Mouse (Mus musculus) ES-E14 (cell line): Measurements from ENCODE around the gene Rap1gap2. TPM values are rescaled to one million over a fixed set of nuclear protein-coding genes. Genes with fewer than 3 reads are reported as not detected.
A peak's percentile ranks its signal among the peaks of the same experiment; 100 is the strongest.

Experiments
- DNase-seq: peaks from one replicate; pipeline ENCODE4 v3.0.0-alpha.2; 2013; ENCODE audit warnings: low read depth, low spot score
- H3K27ac ChIP-seq: 2 replicates; pipeline ENCODE4 v1.5.1; 2012; ENCODE audit warnings: low read depth, mild to moderate bottlenecking, low read length, moderate library complexity, mixed read lengths; ENCODE audit not compliant: poor library complexity, insufficient read depth, severe bottlenecking
- H3K36me3 ChIP-seq: 2 replicates; pipeline ENCODE4 v1.6.1; 2012; ENCODE audit warnings: mild to moderate bottlenecking, low read length, moderate library complexity, mixed read lengths; ENCODE audit not compliant: control insufficient read depth, poor library complexity, insufficient read depth, severe bottlenecking
- H3K4me1 ChIP-seq, 2 experiments: fragments of 150-350 bp in 1 of 2; sonication (generic) in 1 of 2; 2 replicates each; pipeline ENCODE4 v1.6.1; 2012; ENCODE audit warnings: low read length in 2 of 2, mild to moderate bottlenecking in 1 of 2, mixed read lengths in 1 of 2; ENCODE audit not compliant: control insufficient read depth in 2 of 2, insufficient read depth in 2 of 2, poor library complexity in 1 of 2
- H3K4me3 ChIP-seq, 2 experiments: fragments of 150-350 bp in 1 of 2; sonication (generic) in 1 of 2; 2 replicates each; pipeline ENCODE4 v1.5.1; 2012; ENCODE audit warnings: low read length in 2 of 2, low read depth in 1 of 2, mild to moderate bottlenecking in 1 of 2, mixed read lengths in 1 of 2; ENCODE audit not compliant: insufficient read depth in 1 of 2, poor library complexity in 1 of 2, severe bottlenecking in 1 of 2
- H3K9ac ChIP-seq: 2 replicates; pipeline ENCODE4 v1.6.1; 2012; ENCODE audit warnings: low read depth, mild to moderate bottlenecking, low read length, mixed read lengths; ENCODE audit not compliant: poor library complexity, insufficient read depth, severe bottlenecking
- H3K9me3 ChIP-seq: fragments of 150-350 bp; sonication (generic); 2 replicates; pipeline ENCODE4 v1.6.1; 2012; ENCODE audit warnings: low read depth, mild to moderate bottlenecking, low read length; ENCODE audit not compliant: control insufficient read depth, insufficient read depth
- CHD2 ChIP-seq: IDR thresholded peaks from 2 replicates; pipeline ENCODE4 v1.6.1; 2014; ENCODE audit warnings: mild to moderate bottlenecking, low read depth, low read length, inconsistent platforms
- HCFC1 ChIP-seq: IDR thresholded peaks from 2 replicates; pipeline ENCODE4 v1.6.1; 2012; ENCODE audit warnings: low read length, inconsistent platforms, borderline replicate concordance; ENCODE audit not compliant: insufficient read depth
- MAFK ChIP-seq: IDR thresholded peaks from 2 replicates; pipeline ENCODE4 v1.6.1; 2014; ENCODE audit warnings: mild to moderate bottlenecking, low read depth, low read length, inconsistent platforms; ENCODE audit not compliant: insufficient read depth
- ZC3H11A ChIP-seq: IDR thresholded peaks from 2 replicates; pipeline ENCODE4 v1.6.1; 2012; ENCODE audit warnings: low read depth, mild to moderate bottlenecking, inconsistent platforms, low read length, borderline replicate concordance
- ZNF384 ChIP-seq: IDR thresholded peaks from 2 replicates; pipeline ENCODE4 v1.6.1; 2012; ENCODE audit warnings: low read depth, low read length, inconsistent platforms
- in situ Hi-C, 2 experiments: fragments of 600-800 bp; cut with MboI; formaldehyde crosslinking; loops; one replicate each; pipeline ENCODE4 v1.15.1; 2025; ENCODE audit warnings: low sequenced_read_pairs in 2 of 2, inconsistent platforms in 1 of 2; ENCODE audit not compliant: unreplicated experiment in 2 of 2
- total RNA-seq: library from RNA; depleted of rRNA; stranded (reverse); fragments of 300-350 nt; gene quantifications from 2 replicates; pipeline ENCODE4 v1.2.3, GENCODE M21; 2012

The Rap1gap2 gene
- total RNA-seq, 1 experiment = 2.7 TPM

DNA sequence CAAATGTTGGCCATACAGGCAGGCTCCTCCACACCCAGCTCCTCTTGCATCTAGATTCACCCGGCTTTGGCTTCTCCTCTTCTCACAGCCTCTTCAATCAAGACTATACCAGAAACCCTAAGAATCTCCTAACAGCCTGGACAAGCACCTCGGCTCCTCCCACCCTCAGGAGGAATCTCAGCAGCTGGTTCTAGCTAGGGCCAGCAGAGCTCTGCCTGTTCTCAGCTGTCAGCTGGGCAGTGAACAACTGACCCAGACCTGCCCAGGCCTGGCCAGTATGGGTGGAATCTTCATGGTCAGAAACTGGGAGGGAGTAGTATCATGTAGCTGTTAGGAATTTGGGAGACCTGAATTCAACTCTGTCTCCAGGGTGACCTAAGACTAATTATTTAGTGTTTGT, 206.5 kb downstream of the Rap1gap2 start:
- in situ Hi-C loops = no loop called here
- no peak overlapping the region for H3K27ac ChIP-seq

DNA sequence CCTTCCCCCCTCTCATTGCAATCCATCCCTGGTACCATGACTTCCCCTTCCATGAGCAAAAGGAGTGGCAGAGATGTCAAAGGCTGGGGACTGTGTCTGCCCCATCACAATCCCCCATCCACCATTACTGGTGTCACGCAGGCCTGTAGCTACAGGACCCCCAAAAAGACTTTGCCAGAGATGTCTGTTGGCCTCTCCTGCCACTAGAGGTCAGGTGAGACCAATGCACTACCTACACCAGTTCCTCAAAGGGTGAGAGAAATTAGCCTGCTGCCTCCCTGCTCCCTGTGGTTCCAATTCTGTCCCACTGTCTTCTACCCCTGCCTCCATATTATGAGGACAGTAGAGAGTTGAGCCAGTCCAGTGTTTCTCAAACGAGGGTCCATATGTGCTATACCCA, 208.6 kb downstream of the Rap1gap2 start:
- H3K27ac ChIP-seq = no peak overlapping the region
- no peak overlapping the region for H3K9ac ChIP-seq
- no peaks in the 10 kb centered on the region for H3K4me1 ChIP-seq
- in situ Hi-C loops = no loop called here
- no peaks in the 10 kb centered on the region for H3K9me3 ChIP-seq
- no peaks in the 10 kb centered on the region for H3K36me3 ChIP-seq
- no peak overlapping the region for H3K4me3 ChIP-seq
- TF ChIP-seq ZC3H11A (peak; percentile 65; the same call in 1 of the 2 replicates), MAFK (no peak)
- DNase-seq = no peak

More for the DNA sequence above, 206.5 kb downstream of the Rap1gap2 start:
- H3K4me1 ChIP-seq = no peaks in the 10 kb centered on the region
- no peak for DNase-seq
- H3K9me3 ChIP-seq = no peaks in the 10 kb centered on the region
- H3K36me3 ChIP-seq = no peaks in the 10 kb centered on the region
- H3K4me3 ChIP-seq = no peak overlapping the region
- no peak overlapping the region for H3K9ac ChIP-seq
- TF ChIP-seq HCFC1 (no peak), ZNF384 (no peak), CHD2 (no peak), MAFK (no peak), ZC3H11A (no peak)

DNA sequence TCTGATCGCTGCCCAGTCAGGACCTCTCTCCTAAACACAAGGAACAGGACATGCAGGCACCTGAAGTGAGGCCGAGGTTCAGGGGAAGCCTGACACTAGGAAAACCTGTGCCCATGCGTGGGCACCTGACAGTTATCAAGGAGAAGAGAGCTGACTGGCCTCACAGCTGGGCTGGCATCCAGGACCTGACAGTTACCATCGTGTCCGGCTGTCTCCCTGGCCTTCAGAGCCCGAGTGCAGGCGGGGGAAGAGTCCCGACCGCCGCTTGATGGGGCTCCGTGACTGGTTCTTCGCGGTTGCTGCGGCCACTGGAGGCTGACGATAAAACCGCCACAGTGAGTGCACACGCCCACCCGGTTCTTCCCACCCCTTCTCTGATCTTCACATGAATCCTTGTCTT, 215.1 kb downstream of the Rap1gap2 start:
- no peak for DNase-seq
- in situ Hi-C loops = loop anchor here in 1 of 2 experiments (25.0 kb wide), 1 partner anchor 142 kb away; no protein-coding TSS in a partner anchor
- no peak overlapping the region for H3K27ac ChIP-seq
- no peaks in the 10 kb centered on the region for H3K4me1 ChIP-seq
- TF ChIP-seq ZC3H11A (no peak), MAFK (no peak), CHD2 (no peak), ZNF384 (no peak), HCFC1 (no peak)
- no peak overlapping the region for H3K9ac ChIP-seq
- no peaks in the 10 kb centered on the region for H3K9me3 ChIP-seq
- H3K36me3 ChIP-seq = no peaks in the 10 kb centered on the region
- H3K4me3 ChIP-seq = no peak overlapping the region

DNA sequence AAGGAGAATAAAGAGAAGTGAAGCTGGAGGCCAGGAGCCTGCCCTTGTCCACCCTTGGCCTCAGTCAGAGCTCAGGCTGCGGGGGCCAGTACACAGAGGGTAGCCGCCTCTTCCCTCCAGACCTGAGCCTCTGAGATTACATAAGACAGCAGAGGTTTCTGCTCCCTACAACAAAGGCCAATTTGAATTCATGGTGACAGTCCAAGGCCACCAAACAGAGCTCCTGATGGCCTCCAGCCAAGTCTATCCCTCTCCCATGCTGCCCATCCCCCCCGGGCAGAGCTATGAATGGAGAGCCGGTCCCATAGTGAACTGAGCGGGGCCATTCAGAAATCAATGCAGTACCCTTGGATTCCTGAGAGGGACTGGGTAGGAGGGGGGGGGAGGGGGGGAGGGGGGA, 217.2 kb downstream of the Rap1gap2 start:
- H3K4me1 ChIP-seq = no peaks in the 10 kb centered on the region
- no peak overlapping the region for H3K9ac ChIP-seq
- in situ Hi-C loops = loop anchor here in 1 of 2 experiments (25.0 kb wide), 1 partner anchor 144 kb away; no protein-coding TSS in a partner anchor
- no peaks in the 10 kb centered on the region for H3K36me3 ChIP-seq
- H3K4me3 ChIP-seq = no peak overlapping the region
- no peak overlapping the region for H3K27ac ChIP-seq
- TF ChIP-seq ZNF384 (no peak), MAFK (no peak), CHD2 (no peak), HCFC1 (no peak), ZC3H11A (no peak)
- no peaks in the 10 kb centered on the region for H3K9me3 ChIP-seq
- DNase-seq = no peak

DNA sequence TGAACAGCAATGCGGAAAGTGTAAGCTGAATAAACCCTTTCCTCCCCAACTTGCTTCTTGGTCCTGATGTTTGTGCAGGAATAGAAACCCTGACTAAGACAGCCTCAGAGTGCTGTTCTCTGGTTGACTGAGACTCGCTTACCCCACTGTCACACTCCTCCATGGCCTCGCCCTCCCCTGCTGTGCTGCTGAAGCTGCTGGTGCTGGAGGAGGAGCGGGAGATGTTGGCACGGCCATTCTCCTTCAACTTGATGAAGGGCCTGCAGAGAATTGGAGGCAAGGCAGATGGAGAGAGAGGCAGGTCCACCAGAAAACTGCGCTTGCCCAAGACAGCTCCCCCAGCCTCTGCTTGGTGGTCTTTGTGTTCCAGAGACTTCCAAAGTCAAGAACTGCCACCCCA, 217.8 kb downstream of the Rap1gap2 start:
- H3K9me3 ChIP-seq = no peaks in the 10 kb centered on the region
- no peak overlapping the region for H3K4me3 ChIP-seq
- TF ChIP-seq ZC3H11A = no peak
- no peak for TF ChIP-seq CHD2
- TF ChIP-seq HCFC1 = no peak
- TF ChIP-seq ZNF384 = no peak
- no peak for TF ChIP-seq MAFK
- no peak for DNase-seq
- H3K9ac ChIP-seq = no peak overlapping the region
- H3K27ac ChIP-seq = no peak overlapping the region
- in situ Hi-C loops = loop anchor here in 1 of 2 experiments (25.0 kb wide), 1 partner anchor 144 kb away; no protein-coding TSS in a partner anchor
- no peaks in the 10 kb centered on the region for H3K4me1 ChIP-seq
- H3K36me3 ChIP-seq = no peaks in the 10 kb centered on the region
